Mouse (Mus musculus) intestine, embryonic 14.5 days (tissue): Measurements from ENCODE around the gene Rap1gap. TPM values are rescaled to one million over a fixed set of nuclear protein-coding genes. Genes with fewer than 3 reads are reported as not detected.

ENCODE experiments used
- ATAC-seq: fragments of 200-750 bp; cut with Nextera tagmentation; replicated peaks from 2 replicates; pipeline ENCODE4 v1.8.0; 2017; ENCODE audit warnings: low read depth, moderate number of reproducible peaks, moderate TSS enrichment, moderate library complexity; ENCODE audit not compliant: low FRiP score, low TSS enrichment
- DNase-seq: peaks from one replicate; pipeline ENCODE4 v3.0.0-alpha.2; 2018; ENCODE audit warnings: low spot score
- H3K27ac ChIP-seq: fragments of 300-500 bp; sonication (generic); 2 replicates; pipeline ENCODE4 v1.5.1; 2014; ENCODE audit warnings: low read depth, mild to moderate bottlenecking, control low read depth
- H3K27me3 ChIP-seq: fragments of 300-500 bp; sonication (generic); replicated peaks from 2 replicates; pipeline ENCODE4 v1.6.1; 2014; ENCODE audit warnings: low read length, control low read depth; ENCODE audit not compliant: control insufficient read depth, insufficient read depth
- H3K36me3 ChIP-seq: fragments of 300-500 bp; sonication (generic); 2 replicates; pipeline ENCODE4 v1.6.1; 2014; ENCODE audit warnings: low read length, control low read depth; ENCODE audit not compliant: control insufficient read depth, insufficient read depth
- H3K4me1 ChIP-seq: fragments of 300-500 bp; sonication (generic); replicated peaks from 2 replicates; pipeline ENCODE4 v1.6.1; 2014; ENCODE audit warnings: low read length, control low read depth, mixed read lengths; ENCODE audit not compliant: control insufficient read depth, insufficient read depth
- H3K4me2 ChIP-seq: fragments of 300-500 bp; sonication (generic); 2 replicates; pipeline ENCODE4 v1.6.1; 2014; ENCODE audit warnings: low read length
- H3K4me3 ChIP-seq: fragments of 300-500 bp; sonication (generic); 2 replicates; pipeline ENCODE4 v1.5.1; 2014; ENCODE audit warnings: low read depth, low read length, control low read depth, mixed read lengths
- H3K9ac ChIP-seq: fragments of 300-500 bp; sonication (generic); 2 replicates; pipeline ENCODE4 v1.6.1; 2014; ENCODE audit warnings: mild to moderate bottlenecking, low read length
- H3K9me3 ChIP-seq: fragments of 300-500 bp; sonication (generic); 2 replicates; pipeline ENCODE4 v1.6.1; 2016; ENCODE audit warnings: low read length, control low read depth; ENCODE audit not compliant: control insufficient read depth
- WGBS: fragments of 180-500 bp; shearing (Covaris S2); extraction: QIAGEN DNeasy Blood & Tissue Kit; methylation state at CpG from one replicate; pipeline ENCODE4 v1.1.7; 2014; 5-methylcytosine and 5-hydroxymethylcytosine counted together
- polyA plus RNA-seq: library from polyadenylated mRNA; unstranded; fragments of >200 nt; fragmentation: Nextera tagmentation; extraction: Ambion mirVana; gene quantifications from 2 replicates; pipeline ENCODE4 v1.2.1, GENCODE M21; 2014

Rap1gap gene
- polyA plus RNA-seq, 1 experiment from 2014 or later = 15.6 TPM

- H3K27me3 ChIP-seq = no peaks in the 10 kb centered on the region
- ATAC-seq (no peak), DNase-seq (no peak)
- H3K9ac ChIP-seq = no peak overlapping the region
- H3K36me3 ChIP-seq = no peaks in the 10 kb centered on the region
- no peak overlapping the region for H3K4me3 ChIP-seq
- H3K4me2 ChIP-seq = no peak overlapping the region
- WGBS = 79% methylated on average over 10 of the region's 10 CpGs
- H3K27ac ChIP-seq = no peak overlapping the region
- H3K4me1 ChIP-seq = peaks cover 18% of the 10 kb centered on the region
- no peaks in the 10 kb centered on the region for H3K9me3 ChIP-seq
Measured at GRCm38 (mm10) chr4:137692107-137692902, 27.8 kb downstream of the Rap1gap start.

- Histone ChIP-seq H3K9me3 (no peaks in the 10 kb centered on the region), H3K4me3 (no peak overlapping the region), H3K4me1 (peaks cover 25% of the 10 kb centered on the region), H3K27ac (peak overlapping the region; percentile 67; the same call in 1 of the 2 replicates), H3K9ac (no peak overlapping the region), H3K36me3 (no peaks in the 10 kb centered on the region), H3K27me3 (no peaks in the 10 kb centered on the region), H3K4me2 (no peak overlapping the region)
- ATAC-seq (no peak), DNase-seq (no peak)
- 67% methylated on average over 8 of the region's 8 CpGs for WGBS
Measured at GRCm38 (mm10) chr4:137695300-137695699, 30.8 kb downstream of the Rap1gap start.

GRCm38 (mm10) chr4:137695900-137696299 is 31.4 kb downstream of the Rap1gap start:
- no peak for DNase-seq
- Histone ChIP-seq H3K9me3 (no peaks in the 10 kb centered on the region), H3K9ac (no peak overlapping the region), H3K36me3 (no peaks in the 10 kb centered on the region), H3K4me1 (peaks cover 25% of the 10 kb centered on the region), H3K27ac (peak overlapping the region; percentile 67; the same call in 1 of the 2 replicates), H3K4me2 (no peak overlapping the region), H3K27me3 (no peaks in the 10 kb centered on the region), H3K4me3 (no peak overlapping the region)
- ATAC-seq = no peak
- 14% methylated on average over 4 of the region's 4 CpGs for WGBS

GRCm38 (mm10) chr4:137697156-137697885 is 32.8 kb downstream of the Rap1gap start:
- Histone ChIP-seq H3K4me1 (peaks cover 25% of the 10 kb centered on the region), H3K9me3 (no peaks in the 10 kb centered on the region), H3K9ac (no peak overlapping the region), H3K4me3 (no peak overlapping the region), H3K4me2 (no peak overlapping the region), H3K27ac (no peak overlapping the region), H3K27me3 (no peaks in the 10 kb centered on the region), H3K36me3 (no peaks in the 10 kb centered on the region)
- 68% methylated on average over 13 of the region's 13 CpGs for WGBS
- DNase-seq (no peak), ATAC-seq (no peak)

- H3K27me3 ChIP-seq = no peaks in the 10 kb centered on the region
- no peaks in the 10 kb centered on the region for H3K36me3 ChIP-seq
- H3K9ac ChIP-seq = no peak overlapping the region
- 74% methylated on average over 7 of the region's 7 CpGs for WGBS
- no peak overlapping the region for H3K4me3 ChIP-seq
- no peaks in the 10 kb centered on the region for H3K9me3 ChIP-seq
- no peak overlapping the region for H3K4me2 ChIP-seq
- DNase-seq (no peak), ATAC-seq (no peak; the same call in 1 of the 2 replicates)
- H3K4me1 ChIP-seq = peaks cover 25% of the 10 kb centered on the region
- no peak overlapping the region; the same call in 1 of the 2 replicates for H3K27ac ChIP-seq
Measured at GRCm38 (mm10) chr4:137698076-137698985, 33.8 kb downstream of the Rap1gap start.

- H3K36me3 ChIP-seq = no peaks in the 10 kb centered on the region
- no peaks in the 10 kb centered on the region for H3K9me3 ChIP-seq
- no peak overlapping the region for H3K4me2 ChIP-seq
- no peak overlapping the region for H3K4me3 ChIP-seq
- no peak overlapping the region for H3K27ac ChIP-seq
- no peak for DNase-seq
- peaks cover 25% of the 10 kb centered on the region for H3K4me1 ChIP-seq
- ATAC-seq = no peak
- no peak overlapping the region for H3K9ac ChIP-seq
- H3K27me3 ChIP-seq = no peaks in the 10 kb centered on the region
- WGBS = 54% methylated on average over 21 of the region's 21 CpGs
Measured at GRCm38 (mm10) chr4:137699264-137700211, 35.0 kb downstream of the Rap1gap start.

GRCm38 (mm10) chr4:137700960-137701359 is 36.4 kb downstream of the Rap1gap start:
- no peak for ATAC-seq
- no peaks in the 10 kb centered on the region for H3K36me3 ChIP-seq
- H3K9ac ChIP-seq = no peak overlapping the region
- peaks cover 21% of the 10 kb centered on the region for H3K4me1 ChIP-seq
- H3K4me3 ChIP-seq = no peak overlapping the region
- H3K4me2 ChIP-seq = no peak overlapping the region
- no peaks in the 10 kb centered on the region for H3K9me3 ChIP-seq
- no peak overlapping the region for H3K27ac ChIP-seq
- H3K27me3 ChIP-seq = no peaks in the 10 kb centered on the region
- WGBS = 51% methylated on average over 6 of the region's 6 CpGs
- no peak for DNase-seq
